Mouse (Mus musculus) intestine, embryonic 14.5 days (tissue): ENCODE measurements around the gene Zfp13. TPM values are rescaled to one million over a fixed set of nuclear protein-coding genes. Genes with fewer than 3 reads are reported as not detected.

ENCODE experiments used
- ATAC-seq: fragments of 200-750 bp; cut with Nextera tagmentation; replicated peaks from 2 replicates; pipeline ENCODE4 v1.8.0; 2017; ENCODE audit warnings: low read depth, moderate number of reproducible peaks, moderate TSS enrichment, moderate library complexity; ENCODE audit not compliant: low FRiP score, low TSS enrichment
- DNase-seq: peaks from one replicate; pipeline ENCODE4 v3.0.0-alpha.2; 2018; ENCODE audit warnings: low spot score
- H3K27ac ChIP-seq: fragments of 300-500 bp; sonication (generic); 2 replicates; pipeline ENCODE4 v1.5.1; 2014; ENCODE audit warnings: low read depth, mild to moderate bottlenecking, control low read depth
- H3K27me3 ChIP-seq: fragments of 300-500 bp; sonication (generic); replicated peaks from 2 replicates; pipeline ENCODE4 v1.6.1; 2014; ENCODE audit warnings: low read length, control low read depth; ENCODE audit not compliant: control insufficient read depth, insufficient read depth
- H3K36me3 ChIP-seq: fragments of 300-500 bp; sonication (generic); 2 replicates; pipeline ENCODE4 v1.6.1; 2014; ENCODE audit warnings: low read length, control low read depth; ENCODE audit not compliant: control insufficient read depth, insufficient read depth
- H3K4me1 ChIP-seq: fragments of 300-500 bp; sonication (generic); replicated peaks from 2 replicates; pipeline ENCODE4 v1.6.1; 2014; ENCODE audit warnings: low read length, control low read depth, mixed read lengths; ENCODE audit not compliant: control insufficient read depth, insufficient read depth
- H3K4me2 ChIP-seq: fragments of 300-500 bp; sonication (generic); 2 replicates; pipeline ENCODE4 v1.6.1; 2014; ENCODE audit warnings: low read length
- H3K4me3 ChIP-seq: fragments of 300-500 bp; sonication (generic); 2 replicates; pipeline ENCODE4 v1.5.1; 2014; ENCODE audit warnings: low read depth, low read length, control low read depth, mixed read lengths
- H3K9ac ChIP-seq: fragments of 300-500 bp; sonication (generic); 2 replicates; pipeline ENCODE4 v1.6.1; 2014; ENCODE audit warnings: mild to moderate bottlenecking, low read length
- H3K9me3 ChIP-seq: fragments of 300-500 bp; sonication (generic); 2 replicates; pipeline ENCODE4 v1.6.1; 2016; ENCODE audit warnings: low read length, control low read depth; ENCODE audit not compliant: control insufficient read depth
- WGBS: fragments of 180-500 bp; shearing (Covaris S2); extraction: QIAGEN DNeasy Blood & Tissue Kit; methylation state at CpG from one replicate; pipeline ENCODE4 v1.1.7; 2014; 5-methylcytosine and 5-hydroxymethylcytosine counted together
- polyA plus RNA-seq: library from polyadenylated mRNA; unstranded; fragments of >200 nt; fragmentation: Nextera tagmentation; extraction: Ambion mirVana; gene quantifications from 2 replicates; pipeline ENCODE4 v1.2.1, GENCODE M21; 2014

The Zfp13 gene
- polyA plus RNA-seq, 1 experiment from 2014 or later: 14.8 TPM

- Histone ChIP-seq H3K9me3 (no peaks in the 10 kb centered on the region), H3K4me2 (peak within 1 kb of the TSS; percentile 64), H3K27ac (peak within 1 kb of the TSS; percentile 94), H3K36me3 (peaks cover 24% of the 10 kb centered on the region), H3K27me3 (no peaks in the 10 kb centered on the region), H3K4me1 (peaks cover 6% of the 10 kb centered on the region; the same call in 1 of the 2 replicates), H3K9ac (peak within 1 kb of the TSS; percentile 93), H3K4me3 (peak within 1 kb of the TSS; percentile 67)
- DNase-seq (peak; percentile 92), ATAC-seq (peak; percentile 96)
- under 1% methylated on average over 59 of the region's 59 CpGs for WGBS
Observed at GRCm38 (mm10) chr17:23563595-23564367, 35.5 kb downstream of the Zfp13 start, which contains the start of gene Zfp213. Gene Zfp213 (minus strand): TSS chr17:23564238.

GRCm38 (mm10) chr17:23559767-23560166, 39.5 kb downstream of the Zfp13 start:
- DNase-seq (no peak), ATAC-seq (no peak)
- Histone ChIP-seq H3K4me1 (no peaks in the 10 kb centered on the region), H3K4me2 (no peak overlapping the region), H3K9ac (no peak overlapping the region), H3K36me3 (peaks cover 59% of the 10 kb centered on the region), H3K4me3 (no peak overlapping the region), H3K27me3 (no peaks in the 10 kb centered on the region), H3K9me3 (no peaks in the 10 kb centered on the region), H3K27ac (no peak overlapping the region)
- WGBS: 56% methylated on average over 10 of the region's 11 CpGs

GRCm38 (mm10) chr17:23555243-23555916, 43.9 kb downstream of the Zfp13 start:
- Histone ChIP-seq H3K27me3 (no peaks in the 10 kb centered on the region), H3K4me1 (peaks cover 2% of the 10 kb centered on the region; the same call in 1 of the 2 replicates), H3K4me2 (no peak overlapping the region), H3K4me3 (no peak overlapping the region), H3K9me3 (no peaks in the 10 kb centered on the region), H3K9ac (no peak overlapping the region), H3K27ac (no peak overlapping the region), H3K36me3 (peaks cover 49% of the 10 kb centered on the region)
- WGBS: 75% methylated on average over 7 of the region's 7 CpGs
- DNase-seq (no peak), ATAC-seq (no peak)

DNA sequence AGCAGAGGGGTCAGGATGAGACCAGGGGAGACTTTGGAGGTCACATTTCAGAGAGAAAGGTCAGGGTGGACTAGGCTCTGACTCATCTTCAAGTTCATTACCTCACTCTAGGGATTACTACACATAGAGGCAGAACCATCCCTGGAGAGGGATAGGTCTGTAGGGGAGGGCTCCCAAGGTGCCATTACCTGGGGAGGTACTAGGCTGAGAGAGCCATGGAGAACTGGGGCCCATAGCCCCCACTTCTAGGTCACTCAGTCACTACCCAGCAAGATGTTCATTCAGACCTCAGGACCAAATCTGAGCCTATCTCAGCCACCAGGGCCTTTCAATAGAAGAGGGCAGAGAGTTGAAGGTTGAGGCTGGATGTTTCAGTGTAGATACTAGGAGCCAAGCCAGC, 45.0 kb downstream of the Zfp13 start:
- H3K4me3 ChIP-seq: no peak overlapping the region
- H3K9me3 ChIP-seq: no peaks in the 10 kb centered on the region
- H3K36me3 ChIP-seq: peaks cover 41% of the 10 kb centered on the region
- ATAC-seq (no peak), DNase-seq (no peak)
- H3K27ac ChIP-seq: no peak overlapping the region
- no peak overlapping the region for H3K4me2 ChIP-seq
- H3K27me3 ChIP-seq: no peaks in the 10 kb centered on the region
- no peak overlapping the region for H3K9ac ChIP-seq
- H3K4me1 ChIP-seq: peaks cover 7% of the 10 kb centered on the region; the same call in 1 of the 2 replicates

DNA sequence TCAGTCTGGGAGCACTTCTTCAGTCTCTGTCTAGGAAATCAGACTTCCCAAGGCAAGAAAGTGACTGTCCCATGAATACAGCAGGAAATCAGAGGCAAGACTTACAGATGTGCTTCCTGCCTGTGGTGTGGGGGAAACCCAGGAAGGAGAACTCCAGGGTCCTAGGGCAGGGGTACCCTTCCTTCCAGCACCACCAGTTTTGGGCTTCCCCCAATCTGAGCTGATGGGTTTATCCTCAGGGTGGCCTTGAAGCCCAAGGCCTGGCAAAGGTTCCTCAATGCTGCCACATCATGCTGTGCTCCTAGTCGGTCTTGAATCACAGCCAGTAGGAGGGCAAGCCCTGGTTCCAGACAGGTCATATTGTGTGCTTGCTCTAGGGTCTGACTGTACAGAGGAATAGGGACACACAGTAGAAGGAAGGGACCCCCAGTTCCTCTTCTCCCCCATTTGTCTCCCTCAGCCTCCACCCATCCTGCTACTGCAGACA, 45.6 kb downstream of the Zfp13 start:
- H3K36me3 ChIP-seq: peaks cover 35% of the 10 kb centered on the region
- ATAC-seq: no peak
- no peak for DNase-seq
- WGBS: 63% methylated on average over 1 of the region's 1 CpGs
- no peaks in the 10 kb centered on the region for H3K27me3 ChIP-seq
- no peak overlapping the region for H3K4me2 ChIP-seq
- no peak overlapping the region for H3K4me3 ChIP-seq
- H3K9me3 ChIP-seq: no peaks in the 10 kb centered on the region
- H3K4me1 ChIP-seq: peaks cover 8% of the 10 kb centered on the region; the same call in 1 of the 2 replicates
- no peak overlapping the region for H3K9ac ChIP-seq
- H3K27ac ChIP-seq: no peak overlapping the region

DNA sequence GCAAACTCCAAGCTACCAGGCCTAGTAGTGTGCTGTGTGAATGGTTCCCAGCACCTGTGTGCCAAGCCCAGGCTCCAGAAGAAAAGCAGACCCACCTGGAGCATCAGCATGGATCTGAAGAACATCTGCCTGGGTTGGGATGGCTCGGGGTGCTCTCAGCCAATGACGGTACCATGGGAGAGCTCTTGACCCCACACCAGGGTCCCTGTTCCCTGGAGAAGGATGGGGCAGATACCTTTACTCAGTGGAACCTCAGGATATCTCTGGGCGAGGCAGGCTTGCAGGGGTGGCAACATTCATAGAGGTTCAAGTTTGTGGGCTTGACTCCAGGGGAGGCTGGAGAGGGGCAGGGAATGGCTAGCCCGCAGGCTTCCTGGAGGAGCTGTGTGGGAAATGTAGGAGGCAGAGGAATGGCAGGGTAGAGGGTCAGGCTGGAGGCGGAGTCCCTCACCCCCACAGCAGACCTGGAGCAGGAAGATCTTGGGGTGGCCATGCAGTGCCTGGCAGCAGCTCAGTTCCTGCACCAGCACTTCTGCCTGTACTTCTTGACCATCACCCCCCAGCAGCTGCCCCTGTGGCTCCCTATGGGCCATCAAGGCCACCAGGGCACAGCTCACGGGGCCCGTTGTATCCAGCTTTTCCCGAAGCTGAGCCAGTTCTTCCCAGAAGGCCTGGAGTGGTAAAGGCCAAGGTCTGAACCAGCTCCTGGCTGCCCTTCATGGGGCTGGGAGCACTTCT, 46.2 kb downstream of the Zfp13 start:
- Histone ChIP-seq H3K9me3 (no peaks in the 10 kb centered on the region), H3K4me2 (no peak overlapping the region), H3K27me3 (no peaks in the 10 kb centered on the region), H3K4me1 (peaks cover 8% of the 10 kb centered on the region; the same call in 1 of the 2 replicates), H3K27ac (no peak overlapping the region), H3K36me3 (peaks cover 29% of the 10 kb centered on the region), H3K9ac (no peak overlapping the region), H3K4me3 (no peak overlapping the region)
- DNase-seq (no peak), ATAC-seq (no peak)
- WGBS: 85% methylated on average over 8 of the region's 8 CpGs

GRCm38 (mm10) chr17:23551963-23552362, 47.3 kb downstream of the Zfp13 start:
- H3K27me3 ChIP-seq: no peaks in the 10 kb centered on the region
- peaks cover 18% of the 10 kb centered on the region for H3K36me3 ChIP-seq
- ATAC-seq (no peak), DNase-seq (no peak)
- no peak overlapping the region for H3K27ac ChIP-seq
- no peaks in the 10 kb centered on the region for H3K9me3 ChIP-seq
- 58% methylated on average over 5 of the region's 5 CpGs for WGBS
- peaks cover 8% of the 10 kb centered on the region; the same call in 1 of the 2 replicates for H3K4me1 ChIP-seq
- no peak overlapping the region for H3K9ac ChIP-seq
- H3K4me2 ChIP-seq: no peak overlapping the region
- no peak overlapping the region for H3K4me3 ChIP-seq

DNA sequence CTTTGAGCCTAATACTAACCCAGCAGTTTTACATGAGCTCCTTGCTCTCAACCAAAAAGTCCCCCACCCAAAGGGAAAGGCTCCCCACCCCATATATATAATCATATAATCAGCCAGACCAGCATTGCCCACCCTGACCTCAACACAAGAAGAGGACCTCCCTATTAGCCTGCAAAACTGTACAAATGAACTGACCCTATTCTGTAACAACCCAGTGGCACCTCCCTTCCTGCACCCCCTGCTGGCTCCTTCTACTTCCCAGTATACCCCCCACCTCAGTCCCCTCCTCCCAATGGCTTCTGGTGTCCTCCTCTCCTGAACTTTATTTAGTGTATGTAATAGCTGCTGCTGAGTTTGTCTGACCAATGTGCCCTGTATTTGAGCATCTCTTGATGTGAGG, 47.9 kb downstream of the Zfp13 start:
- Histone ChIP-seq H3K4me1 (peaks cover 8% of the 10 kb centered on the region; the same call in 1 of the 2 replicates), H3K4me2 (peak overlapping the region; percentile 81), H3K36me3 (peaks cover 12% of the 10 kb centered on the region), H3K27me3 (no peaks in the 10 kb centered on the region), H3K27ac (no peak overlapping the region; the same call in 1 of the 2 replicates), H3K9me3 (no peaks in the 10 kb centered on the region), H3K9ac (peak overlapping the region; percentile 64), H3K4me3 (peak overlapping the region; percentile 72)
- ATAC-seq: no peak
- no peak for DNase-seq
